Mouse (Mus musculus): ENCODE measurements around the gene Hist1h3c. TPM values are rescaled to one million over a fixed set of nuclear protein-coding genes. Genes with fewer than 3 reads are reported as not detected.
A peak's percentile ranks its signal among the peaks of the same experiment; 100 is the strongest.
"Not testable (repeated sequence)": the region's sequence is repeated elsewhere in the genome, so short reads cannot be mapped to it uniquely, and the experiment has no call there.

The Hist1h3c gene
- polyA plus RNA-seq, 1 experiment from 2014 or later, result 19.3 TPM

- no peaks in the 10 kb centered on the region for H3K27me3 ChIP-seq
- no peak overlapping the region for H3K4me3 ChIP-seq
- no peaks in the 10 kb centered on the region for H3K36me3 ChIP-seq
- no peak overlapping the region for H3K4me2 ChIP-seq (replicated peaks)
- no peak overlapping the region for H3K27ac ChIP-seq
- H3K9ac ChIP-seq, result no peak overlapping the region
- no peak for ATAC-seq (ENCODE audit: insufficient number of reproducible peaks, insufficient read depth, low FRiP score, low TSS enrichment)
- no peaks in the 10 kb centered on the region for H3K4me1 ChIP-seq
- no peaks in the 10 kb centered on the region for H3K9me3 ChIP-seq
- 24% methylated on average over 8 of the region's 8 CpGs for WGBS
These were observed 13.1 kb downstream of the Hist1h3c start for GRCm38 (mm10) chr13:23732156-23732804.

DNA sequence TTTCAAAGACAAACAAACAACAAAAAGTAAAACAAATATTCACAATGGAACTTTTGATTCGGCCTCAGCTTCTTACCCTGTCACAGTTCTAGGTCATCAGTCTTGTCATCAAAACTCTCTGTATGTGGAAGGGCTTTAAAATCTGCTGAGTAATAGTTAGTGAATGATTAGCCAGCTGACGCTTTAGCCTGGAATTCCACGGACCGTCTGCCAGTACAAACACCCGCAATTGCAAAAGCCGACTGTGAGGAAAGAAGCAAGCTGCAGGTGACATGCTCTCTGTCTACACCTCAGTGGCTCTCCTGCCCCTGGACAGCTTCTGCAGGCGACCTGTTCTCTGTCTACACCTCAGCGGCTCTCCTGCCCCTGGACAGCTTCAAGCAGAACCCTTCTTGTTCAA lies 14.9 kb downstream of the Hist1h3c start:
- H3K4me1 ChIP-seq, result no peaks in the 10 kb centered on the region
- no peaks in the 10 kb centered on the region for H3K36me3 ChIP-seq
- ATAC-seq (ENCODE audit: insufficient number of reproducible peaks, insufficient read depth, low FRiP score, low TSS enrichment), result no peak
- H3K9me3 ChIP-seq, result no peaks in the 10 kb centered on the region
- H3K27ac ChIP-seq, result no peak overlapping the region
- no peak overlapping the region for H3K9ac ChIP-seq
- H3K4me3 ChIP-seq, result no peak overlapping the region
- 43% methylated on average over 8 of the region's 8 CpGs for WGBS
- H3K27me3 ChIP-seq, result no peaks in the 10 kb centered on the region
- H3K4me2 ChIP-seq (replicated peaks), result no peak overlapping the region

GRCm38 (mm10) chr13:23729706-23730105 lies 15.7 kb downstream of the Hist1h3c start:
- no peaks in the 10 kb centered on the region for H3K9me3 ChIP-seq
- H3K4me2 ChIP-seq (replicated peaks), result no peak overlapping the region
- no peak for ATAC-seq (ENCODE audit: insufficient number of reproducible peaks, insufficient read depth, low FRiP score, low TSS enrichment)
- no peaks in the 10 kb centered on the region for H3K27me3 ChIP-seq
- no peaks in the 10 kb centered on the region for H3K4me1 ChIP-seq
- H3K9ac ChIP-seq, result no peak overlapping the region
- no peak overlapping the region for H3K27ac ChIP-seq
- 87% methylated on average over 5 of the region's 5 CpGs for WGBS
- no peak overlapping the region for H3K4me3 ChIP-seq
- H3K36me3 ChIP-seq, result no peaks in the 10 kb centered on the region

GRCm38 (mm10) chr13:23729192-23729525 lies 16.2 kb downstream of the Hist1h3c start:
- Histone ChIP-seq H3K36me3 (no peaks in the 10 kb centered on the region), H3K4me2 (replicated peaks) (no peak overlapping the region), H3K4me1 (no peaks in the 10 kb centered on the region), H3K27me3 (no peaks in the 10 kb centered on the region), H3K27ac (no peak overlapping the region), H3K9me3 (no peaks in the 10 kb centered on the region), H3K4me3 (no peak overlapping the region), H3K9ac (no peak overlapping the region)
- 93% methylated on average over 9 of the region's 9 CpGs for WGBS
- ATAC-seq (ENCODE audit: insufficient number of reproducible peaks, insufficient read depth, low FRiP score, low TSS enrichment), result no peak

DNA sequence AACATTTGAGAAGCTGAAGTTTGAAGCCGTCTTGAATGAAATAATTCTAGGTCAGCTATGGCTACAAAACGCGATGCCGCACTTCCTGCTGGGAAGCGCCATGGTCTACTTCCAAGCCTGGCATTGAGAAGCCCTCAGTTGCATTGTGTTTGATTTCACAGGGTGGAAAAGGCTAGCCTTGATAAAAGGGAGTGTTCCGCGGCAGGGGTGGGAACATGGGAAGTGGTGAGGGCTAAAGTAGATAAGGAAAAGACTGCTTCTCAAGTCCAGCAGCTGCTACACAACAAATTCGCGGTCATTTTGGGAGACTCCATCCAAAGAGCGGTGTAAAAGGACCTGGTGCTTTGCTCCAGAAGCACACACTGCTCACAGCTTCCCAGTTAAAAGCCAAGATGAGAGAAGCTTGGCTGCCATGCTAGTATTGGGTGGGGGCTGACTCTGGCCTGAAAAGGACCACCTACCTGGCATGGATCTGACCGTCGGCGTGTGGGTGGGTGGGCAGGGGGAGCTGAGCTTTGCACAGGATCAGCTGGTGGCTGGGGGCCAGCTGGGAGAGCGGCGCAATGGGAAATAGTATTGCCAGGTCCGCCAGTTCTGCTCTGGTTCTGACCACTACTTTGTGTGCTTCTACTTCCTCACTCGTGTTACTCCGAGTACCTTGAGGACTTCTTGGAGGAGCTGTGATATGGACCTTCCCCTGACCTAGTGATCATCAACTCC lies 16.8 kb downstream of the Hist1h3c start:
- WGBS, result 90% methylated on average over 18 of the region's 18 CpGs
- H3K4me2 ChIP-seq (replicated peaks), result no peak overlapping the region
- H3K4me3 ChIP-seq, result no peak overlapping the region
- no peak overlapping the region for H3K27ac ChIP-seq
- no peaks in the 10 kb centered on the region for H3K9me3 ChIP-seq
- H3K9ac ChIP-seq, result no peak overlapping the region
- H3K36me3 ChIP-seq, result no peaks in the 10 kb centered on the region
- ATAC-seq (ENCODE audit: insufficient number of reproducible peaks, insufficient read depth, low FRiP score, low TSS enrichment), result no peak
- H3K4me1 ChIP-seq, result no peaks in the 10 kb centered on the region
- no peaks in the 10 kb centered on the region for H3K27me3 ChIP-seq

- Histone ChIP-seq H3K4me3 (no peak overlapping the region), H3K9me3 (no peaks in the 10 kb centered on the region), H3K4me2 (replicated peaks) (no peak overlapping the region), H3K4me1 (no peaks in the 10 kb centered on the region), H3K36me3 (no peaks in the 10 kb centered on the region), H3K27me3 (no peaks in the 10 kb centered on the region), H3K9ac (no peak overlapping the region), H3K27ac (no peak overlapping the region)
- no CpG with 5 or more reads among the region's 1 CpGs for WGBS
- ATAC-seq (ENCODE audit: insufficient number of reproducible peaks, insufficient read depth, low FRiP score, low TSS enrichment), result no peak
These were observed 20.2 kb downstream of the Hist1h3c start for GRCm38 (mm10) chr13:23725213-23725612.

- H3K9ac ChIP-seq, result no peak overlapping the region
- 87% methylated on average over 4 of the region's 4 CpGs for WGBS
- no peak overlapping the region for H3K27ac ChIP-seq
- no peaks in the 10 kb centered on the region for H3K27me3 ChIP-seq
- no peaks in the 10 kb centered on the region for H3K4me1 ChIP-seq
- H3K9me3 ChIP-seq, result no peaks in the 10 kb centered on the region
- no peaks in the 10 kb centered on the region for H3K36me3 ChIP-seq
- H3K4me2 ChIP-seq (replicated peaks), result no peak overlapping the region
- no peak overlapping the region for H3K4me3 ChIP-seq
- ATAC-seq (ENCODE audit: insufficient number of reproducible peaks, insufficient read depth, low FRiP score, low TSS enrichment), result no peak
These were observed 21.2 kb downstream of the Hist1h3c start for GRCm38 (mm10) chr13:23724239-23724638.

- H3K4me3 ChIP-seq; ATAC-seq (ENCODE audit: insufficient number of reproducible peaks, insufficient read depth, low FRiP score, low TSS enrichment); H3K27me3 ChIP-seq; H3K9me3 ChIP-seq; H3K9ac ChIP-seq; H3K4me2 ChIP-seq (replicated peaks); H3K36me3 ChIP-seq; H3K4me1 ChIP-seq; H3K27ac ChIP-seq: not testable (repeated sequence)
- 18% methylated on average over 2 of the region's 2 CpGs for WGBS
These were observed 27.7 kb downstream of the Hist1h3c start for GRCm38 (mm10) chr13:23717593-23718245.

DNA sequence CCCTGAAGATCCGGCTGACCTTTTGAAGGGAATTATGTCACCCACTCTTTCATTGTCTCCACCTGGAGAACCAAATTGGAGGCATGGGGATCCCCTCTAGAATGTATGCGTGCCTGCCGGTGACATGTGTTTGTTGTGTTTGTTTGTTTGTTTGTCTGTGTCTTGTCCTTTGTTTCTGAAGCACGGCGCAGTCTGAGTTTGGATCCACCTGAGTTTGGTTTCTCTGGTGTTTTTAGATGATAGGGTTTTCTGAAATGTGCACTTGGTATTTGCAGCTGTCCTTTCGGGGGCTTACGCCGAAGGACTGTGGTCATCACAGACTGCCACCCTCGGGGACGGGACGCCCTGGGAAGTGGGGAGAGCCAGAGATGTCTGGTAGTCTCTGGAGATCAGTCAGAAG lies 28.2 kb downstream of the Hist1h3c start:
- Histone ChIP-seq H3K27ac (no peak overlapping the region), H3K9me3 (no peaks in the 10 kb centered on the region), H3K4me2 (replicated peaks) (no peak overlapping the region), H3K27me3 (no peaks in the 10 kb centered on the region), H3K4me1 (no peaks in the 10 kb centered on the region), H3K9ac (no peak overlapping the region), H3K36me3 (no peaks in the 10 kb centered on the region), H3K4me3 (no peak overlapping the region)
- 59% methylated on average over 11 of the region's 11 CpGs for WGBS
- no peak for ATAC-seq (ENCODE audit: insufficient number of reproducible peaks, insufficient read depth, low FRiP score, low TSS enrichment)

DNA sequence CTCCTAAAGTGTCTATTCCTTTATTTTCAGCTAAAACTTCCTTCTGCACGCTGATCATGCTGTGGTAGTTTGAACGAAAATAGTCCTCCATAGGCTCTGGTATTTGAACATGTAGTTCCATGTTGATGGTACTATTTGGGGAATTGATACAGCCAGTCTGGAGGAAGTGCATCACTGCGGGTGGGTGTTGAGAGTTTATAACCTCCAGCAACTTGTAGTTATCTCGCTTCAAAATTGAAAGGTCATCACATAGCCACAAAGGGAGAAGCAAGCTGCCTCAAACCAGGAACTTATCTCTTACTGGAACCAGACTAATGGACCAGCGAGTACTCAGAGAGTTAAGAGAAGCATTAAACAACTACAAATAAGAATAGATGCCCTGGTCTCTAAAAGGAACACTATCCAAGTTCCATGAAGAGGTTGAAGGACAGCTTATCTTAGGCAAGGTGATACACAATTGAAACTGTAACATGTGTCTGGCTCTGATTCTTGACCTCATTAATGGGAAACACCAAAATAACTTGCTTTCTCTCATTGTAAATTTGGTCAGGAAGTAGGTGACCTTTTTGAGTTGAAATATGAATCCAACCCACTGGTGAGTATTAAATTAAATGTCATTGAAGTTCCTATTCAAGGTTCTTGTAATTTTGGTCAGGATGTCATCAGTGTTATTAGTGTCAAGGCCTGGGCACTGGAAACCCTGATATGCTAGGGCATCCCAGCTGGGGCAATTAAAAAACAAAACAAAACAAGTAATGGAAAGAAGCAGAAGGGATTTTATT lies 28.9 kb downstream of the Hist1h3c start:
- ATAC-seq (ENCODE audit: insufficient number of reproducible peaks, insufficient read depth, low FRiP score, low TSS enrichment), result no peak
- no peaks in the 10 kb centered on the region for H3K36me3 ChIP-seq
- no peak overlapping the region for H3K4me3 ChIP-seq
- H3K4me1 ChIP-seq, result no peaks in the 10 kb centered on the region
- no peaks in the 10 kb centered on the region for H3K9me3 ChIP-seq
- H3K27me3 ChIP-seq, result no peaks in the 10 kb centered on the region
- H3K27ac ChIP-seq, result no peak overlapping the region
- 83% methylated on average over 5 of the region's 5 CpGs for WGBS
- H3K4me2 ChIP-seq (replicated peaks), result no peak overlapping the region
- H3K9ac ChIP-seq, result no peak overlapping the region

GRCm38 (mm10) chr13:23710374-23711089 lies 34.9 kb downstream of the Hist1h3c start, which contains the start of gene Hfe:
Hfe (minus strand) TSS chr13:23710854.
- Histone ChIP-seq H3K9me3 (no peaks in the 10 kb centered on the region), H3K4me1 (peaks cover 14% of the 10 kb centered on the region; the same call in 1 of the 2 replicates), H3K4me3 (peak within 1 kb of the TSS; percentile 36), H3K4me2 (replicated peaks) (peak within 1 kb of the TSS; percentile 62), H3K27me3 (no peaks in the 10 kb centered on the region), H3K36me3 (no peaks in the 10 kb centered on the region), H3K27ac (no peak within 1 kb of the TSS), H3K9ac (peak within 1 kb of the TSS; percentile 43)
- WGBS, result 3% methylated on average over 17 of the region's 17 CpGs
- ATAC-seq (ENCODE audit: insufficient number of reproducible peaks, insufficient read depth, low FRiP score, low TSS enrichment), result no peak

Data from embryonic facial prominence, embryonic 12.5 days (tissue).